Mouse (Mus musculus) cerebellum, adult 11 months (tissue): Measurements from ENCODE around the gene Dffa.

Source experiments
- DNase-seq: peaks from one replicate; pipeline ENCODE4 v3.0.0; 2022

The Dffa gene

DNA sequence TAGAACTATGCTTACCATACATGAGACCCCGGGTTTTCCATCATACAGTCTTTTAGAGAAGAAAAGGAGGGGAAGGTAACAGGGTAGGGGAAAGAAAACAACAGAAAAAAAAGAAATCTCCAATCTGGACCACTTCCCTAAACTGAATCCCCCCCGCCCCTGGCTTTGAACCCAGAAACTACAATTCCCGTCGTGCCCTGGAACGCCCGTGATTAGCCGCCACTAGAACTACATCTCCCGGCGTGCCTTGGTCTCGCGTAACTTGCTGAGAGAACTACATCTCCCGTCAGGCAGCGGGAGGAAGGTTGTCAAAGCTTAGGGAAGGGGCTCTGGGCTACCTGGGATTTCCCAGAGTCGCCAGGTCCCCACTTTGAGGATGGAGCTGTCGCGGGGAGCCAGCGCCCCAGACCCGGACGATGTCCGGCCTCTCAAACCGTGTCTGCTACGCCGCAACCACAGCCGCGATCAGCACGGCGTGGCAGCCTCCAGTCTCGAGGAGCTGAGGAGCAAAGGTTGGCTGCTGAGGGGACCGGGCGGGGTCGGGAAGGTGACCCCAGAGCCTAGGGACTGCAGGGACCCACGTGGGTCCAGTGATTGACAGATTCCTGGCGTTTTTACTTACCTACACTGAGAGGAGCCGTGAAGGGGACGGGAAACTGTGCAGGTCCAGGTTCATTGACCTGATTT lies at the start of gene Dffa:
TSS of gene Dffa (plus strand) at position 272 of the 687 bp plus-strand sequence.
- peak; percentile 88 for DNase-seq

DNA sequence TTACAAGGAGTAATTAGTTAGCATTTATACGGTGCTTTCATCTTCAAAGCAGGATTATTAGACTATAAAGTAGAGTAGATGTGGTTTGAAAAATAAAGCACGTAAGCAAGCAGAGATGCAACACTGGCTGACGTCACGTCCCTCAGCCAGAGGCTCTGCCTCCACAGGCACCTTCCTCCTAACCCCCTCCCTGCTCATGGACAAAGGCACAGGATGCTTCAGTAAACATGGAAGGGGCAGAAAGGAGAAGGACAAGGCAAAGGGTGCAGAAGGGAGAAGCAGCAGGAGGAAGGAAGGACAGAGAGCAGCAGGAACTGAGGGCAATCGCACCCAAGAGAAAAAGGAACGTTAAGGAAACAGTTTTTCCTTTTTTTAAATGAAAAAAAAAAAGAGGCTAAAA lies 48.1 kb upstream of the Dffa start:
- no peak for DNase-seq

DNA sequence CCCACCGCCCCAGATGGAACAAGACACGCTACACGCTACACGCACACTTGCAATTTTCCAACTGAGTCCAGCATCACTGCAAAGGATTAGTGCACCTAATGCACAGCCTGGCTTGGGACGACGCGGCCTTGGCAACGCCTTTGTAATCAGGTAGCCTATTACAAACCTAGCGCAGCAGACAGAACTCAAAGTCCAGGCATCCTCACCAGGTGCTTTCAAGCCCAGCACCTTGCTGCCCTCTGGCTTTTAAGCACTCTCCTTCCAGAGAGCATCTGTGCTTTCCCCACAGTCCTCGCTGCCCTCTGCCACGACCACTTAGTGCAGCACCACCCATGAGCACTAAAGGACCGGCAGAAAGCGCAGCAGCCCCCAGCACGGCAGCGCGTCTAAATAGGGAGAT lies 47.0 kb upstream of the Dffa start:
- no peak for DNase-seq

DNA sequence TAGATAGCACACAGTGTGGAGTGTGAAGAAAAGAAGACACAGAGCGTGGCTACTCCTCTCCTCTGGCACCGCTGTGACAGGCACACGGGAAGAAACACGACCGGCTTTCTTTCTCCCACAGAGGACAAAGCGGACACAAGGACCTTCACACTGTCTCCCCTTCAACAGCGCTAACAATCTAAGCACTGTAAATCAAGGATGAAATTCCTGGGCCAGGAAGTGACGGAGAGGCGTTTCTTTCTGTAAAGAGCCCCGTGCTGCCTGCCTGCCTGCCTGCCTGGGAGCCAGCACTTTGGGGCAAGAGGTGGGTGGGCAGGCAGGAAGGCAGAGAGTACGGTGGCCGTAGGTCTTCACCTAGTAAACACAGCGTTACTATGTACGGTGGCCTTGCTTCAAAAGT lies 46.5 kb upstream of the Dffa start:
- no peak for DNase-seq

DNA sequence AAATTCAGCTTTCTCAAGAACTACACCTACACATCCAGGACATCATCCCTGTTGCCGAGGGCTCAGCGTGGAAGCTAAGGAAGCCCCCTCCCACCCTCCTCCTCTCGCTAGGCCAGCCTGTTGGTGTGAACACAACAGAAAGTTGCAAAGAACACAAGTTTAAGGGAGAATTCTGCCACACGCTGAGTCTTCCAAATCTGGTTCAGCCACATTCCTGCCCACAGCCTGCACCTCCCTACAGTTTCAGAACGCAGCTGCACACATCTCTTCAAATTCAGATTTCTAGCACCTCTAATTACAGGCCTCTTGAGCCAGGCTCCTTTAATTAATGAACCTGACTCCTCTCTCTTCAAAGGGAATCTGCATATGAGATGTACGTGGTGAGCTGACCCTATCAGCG lies 45.6 kb upstream of the Dffa start:
- DNase-seq: no peak

DNA sequence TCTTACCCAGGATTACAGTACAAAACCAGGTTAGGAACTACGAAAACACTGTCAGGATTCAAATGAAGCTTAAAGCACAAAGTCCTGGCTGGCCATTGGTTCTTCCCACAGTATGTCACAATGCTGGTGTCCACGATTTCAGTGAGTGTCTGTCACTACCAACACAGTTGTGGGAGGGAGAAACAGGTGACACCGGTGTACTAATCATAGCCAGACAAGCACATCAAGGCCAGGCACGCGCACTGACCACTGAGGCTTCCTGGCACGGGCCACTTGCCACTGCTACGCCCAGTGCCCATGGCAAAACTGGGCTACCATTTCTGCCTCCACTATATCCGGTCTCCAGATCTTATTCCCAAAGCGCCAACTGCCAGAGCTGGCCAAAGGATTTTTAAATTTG lies 44.2 kb upstream of the Dffa start:
- no peak for DNase-seq

DNA sequence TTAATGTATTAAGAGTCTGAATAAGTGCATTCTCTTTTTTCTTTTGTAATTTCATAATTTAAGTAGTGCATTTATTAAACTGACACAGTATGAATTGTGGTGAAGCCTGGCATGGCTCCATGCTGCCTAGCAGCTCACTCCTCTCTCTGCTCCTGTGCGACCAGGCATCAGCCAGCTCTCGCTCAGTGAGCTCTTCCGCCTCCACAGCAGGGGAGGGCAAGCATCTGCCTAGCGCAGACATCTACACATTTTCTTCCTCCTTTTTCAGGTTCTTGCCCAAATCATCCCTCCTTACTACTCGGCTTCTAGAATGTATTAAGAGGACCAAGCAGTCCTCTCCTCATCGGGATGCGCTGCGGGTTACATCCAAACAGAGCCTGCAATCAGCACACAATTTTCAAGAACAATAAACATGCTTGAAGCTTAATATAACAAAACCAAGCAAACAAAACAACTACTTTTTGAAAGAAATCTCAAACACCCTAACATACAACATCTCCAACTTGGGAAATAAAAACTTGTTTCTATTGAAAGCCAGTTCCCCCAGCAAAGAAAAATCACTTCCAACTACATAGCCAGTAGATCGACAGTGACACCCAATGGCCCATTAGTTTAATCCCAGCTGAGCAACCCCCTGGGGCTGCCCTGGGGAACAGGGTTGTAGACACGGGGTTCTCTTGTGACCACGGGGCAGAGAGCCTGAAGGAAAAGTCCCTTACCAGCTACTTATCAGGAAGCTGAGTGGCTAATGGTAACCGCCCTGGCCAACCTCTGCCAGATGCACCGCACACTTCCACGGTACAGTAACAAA lies 43.1 kb upstream of the Dffa start:
- DNase-seq: no peak

DNA sequence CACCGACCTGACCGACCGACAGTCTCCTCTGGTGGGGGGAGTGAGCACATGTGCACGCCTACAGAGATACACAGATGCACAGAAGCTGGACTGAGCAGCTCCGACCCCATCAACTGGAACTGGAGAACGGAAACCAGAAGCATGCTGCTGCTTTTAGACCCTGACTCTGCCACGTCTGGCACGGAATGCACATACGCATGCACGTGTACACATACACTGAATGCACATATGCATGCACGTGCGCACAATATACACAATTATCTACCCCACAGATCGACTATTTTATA lies 42.6 kb upstream of the Dffa start:
- no peak for DNase-seq

DNA sequence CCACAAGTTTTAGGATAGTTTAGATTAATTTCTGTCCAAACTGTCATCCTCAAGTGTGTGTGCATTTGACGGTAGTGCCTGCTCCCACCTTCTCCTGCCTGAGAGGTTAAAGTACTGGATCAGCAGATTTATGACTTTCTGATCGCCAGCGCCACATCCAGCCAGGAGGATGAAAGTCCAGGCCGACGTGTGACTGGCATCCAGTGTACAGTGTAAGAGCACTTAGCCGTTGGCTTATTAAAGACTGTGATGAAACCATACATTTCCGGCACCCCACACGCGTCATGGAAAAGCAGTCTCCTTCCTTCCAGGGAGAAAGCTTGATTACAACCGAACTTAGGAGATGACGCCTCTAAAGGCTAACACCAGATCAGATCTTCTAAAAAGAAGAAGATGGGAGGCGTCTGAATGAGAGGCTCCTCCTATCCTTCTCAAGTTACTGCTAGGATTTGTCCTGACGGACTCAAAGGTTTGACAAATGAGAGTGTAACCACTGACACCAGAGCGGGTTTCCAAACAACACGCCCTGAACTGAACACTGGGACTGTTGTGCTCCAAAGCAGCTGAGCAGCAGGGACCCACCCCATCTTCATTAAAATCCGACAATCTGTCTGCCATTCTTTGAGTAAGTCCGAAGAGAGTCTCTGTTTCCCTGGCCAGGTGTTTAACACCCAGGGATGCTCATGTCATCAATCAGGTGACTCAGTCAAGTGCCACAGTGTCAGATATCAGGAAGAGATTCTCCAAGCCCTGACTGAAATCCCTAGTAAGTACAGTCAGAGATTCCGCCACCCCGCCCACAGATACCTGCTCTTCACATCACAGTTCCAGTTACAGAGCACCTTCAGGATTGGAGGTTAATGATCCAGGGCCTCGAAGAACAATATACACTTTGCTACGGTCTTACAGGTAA lies 41.3 kb upstream of the Dffa start:
- DNase-seq: no peak

DNA sequence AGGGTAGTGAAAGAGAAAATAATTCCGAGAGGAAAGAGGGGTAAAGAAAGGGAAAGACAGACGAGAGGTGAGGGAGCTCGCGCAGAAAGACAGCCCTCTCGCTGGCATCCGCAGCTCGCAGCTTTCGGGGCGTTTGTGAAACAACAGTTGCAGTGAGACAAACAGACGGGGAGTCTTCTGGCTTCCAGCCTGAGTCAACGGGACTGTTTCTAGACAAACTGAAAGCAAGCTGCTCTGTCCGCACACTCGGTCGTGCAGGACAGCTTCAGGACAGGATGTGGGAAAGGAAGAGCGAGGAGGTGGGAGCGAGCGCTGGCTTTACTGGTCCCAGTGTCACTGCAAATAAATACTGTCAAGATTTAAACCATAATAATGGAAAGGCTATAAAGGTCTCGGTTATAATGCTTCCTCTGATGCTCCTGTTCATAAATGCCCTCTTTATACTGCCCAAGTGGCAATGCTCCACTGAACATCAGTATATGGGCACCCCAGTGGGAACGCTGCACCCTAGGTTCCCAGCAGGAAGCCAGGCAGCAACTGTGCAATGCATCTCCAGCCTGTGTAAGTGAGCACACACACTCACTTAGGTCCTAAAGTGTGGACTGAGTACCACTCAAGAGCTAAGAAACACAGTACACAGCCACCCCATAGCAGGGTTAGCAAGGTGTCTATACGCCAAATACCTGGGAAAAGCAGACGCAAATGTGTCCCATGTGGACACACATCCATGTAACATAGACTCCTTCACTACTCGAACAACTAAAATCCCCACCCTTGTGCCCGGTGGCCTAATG lies 39.7 kb upstream of the Dffa start:
- DNase-seq: no peak

DNA sequence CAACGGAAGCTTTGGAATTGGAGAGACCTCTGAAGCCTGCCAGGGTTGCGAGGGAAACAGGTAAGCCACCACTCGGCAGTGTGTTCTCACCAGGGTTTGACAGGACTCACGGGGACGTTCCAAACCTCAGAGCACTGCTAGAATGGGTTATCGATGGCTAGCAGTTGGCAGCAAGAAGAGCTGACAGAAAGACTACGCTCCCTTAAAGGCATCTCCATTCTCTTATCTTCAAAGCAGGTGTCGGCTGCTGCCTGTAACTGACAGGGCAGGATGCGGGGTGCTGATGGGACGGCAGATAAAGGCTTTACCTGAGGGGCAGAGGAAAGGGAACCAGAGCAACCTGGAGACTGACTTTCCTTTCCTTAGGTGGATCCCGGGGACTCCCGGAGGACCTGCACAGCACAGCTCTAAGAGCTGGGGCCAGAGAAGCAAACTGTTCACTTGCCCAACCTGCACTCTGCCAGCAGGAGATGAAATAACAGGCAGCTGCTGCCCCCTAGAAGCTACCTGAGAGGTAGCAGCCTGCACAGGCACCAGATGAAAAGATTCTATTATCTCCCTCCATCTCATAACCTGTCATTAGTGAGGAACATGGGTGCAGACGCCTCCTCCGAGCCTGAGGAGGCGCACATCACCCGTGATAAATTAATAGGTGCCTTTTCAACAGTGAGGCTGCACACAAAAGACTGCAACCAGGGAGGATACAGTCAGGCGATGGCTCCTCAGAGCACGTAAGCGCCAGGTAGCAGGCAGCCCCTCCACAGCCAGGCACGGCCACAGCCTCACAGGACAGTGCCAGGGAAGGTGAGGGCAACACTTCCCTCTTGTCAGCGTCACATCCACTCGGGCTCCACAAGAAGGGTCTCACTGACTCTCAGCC lies 37.0 kb upstream of the Dffa start:
- peak; percentile 25 for DNase-seq

DNA sequence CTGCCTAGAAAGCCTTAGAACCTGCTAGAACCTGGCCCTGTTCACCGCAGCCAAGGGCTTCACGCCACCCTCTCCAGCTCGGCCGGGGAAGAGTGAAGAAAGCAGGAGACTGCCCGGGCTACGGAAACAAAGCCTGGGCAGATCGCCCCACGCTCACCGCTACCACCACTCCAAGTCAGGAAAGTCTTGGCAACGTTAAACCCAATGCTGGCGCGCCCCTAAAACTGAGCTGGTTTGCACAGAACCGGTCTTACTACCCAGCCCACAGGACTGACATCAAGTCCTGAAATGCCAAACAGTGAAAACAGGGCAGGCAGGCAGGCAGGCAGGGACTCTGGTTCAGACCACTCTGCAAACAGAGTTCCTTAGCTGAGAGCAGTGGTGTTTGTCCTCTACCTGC lies 28.9 kb upstream of the Dffa start:
- no peak for DNase-seq

DNA sequence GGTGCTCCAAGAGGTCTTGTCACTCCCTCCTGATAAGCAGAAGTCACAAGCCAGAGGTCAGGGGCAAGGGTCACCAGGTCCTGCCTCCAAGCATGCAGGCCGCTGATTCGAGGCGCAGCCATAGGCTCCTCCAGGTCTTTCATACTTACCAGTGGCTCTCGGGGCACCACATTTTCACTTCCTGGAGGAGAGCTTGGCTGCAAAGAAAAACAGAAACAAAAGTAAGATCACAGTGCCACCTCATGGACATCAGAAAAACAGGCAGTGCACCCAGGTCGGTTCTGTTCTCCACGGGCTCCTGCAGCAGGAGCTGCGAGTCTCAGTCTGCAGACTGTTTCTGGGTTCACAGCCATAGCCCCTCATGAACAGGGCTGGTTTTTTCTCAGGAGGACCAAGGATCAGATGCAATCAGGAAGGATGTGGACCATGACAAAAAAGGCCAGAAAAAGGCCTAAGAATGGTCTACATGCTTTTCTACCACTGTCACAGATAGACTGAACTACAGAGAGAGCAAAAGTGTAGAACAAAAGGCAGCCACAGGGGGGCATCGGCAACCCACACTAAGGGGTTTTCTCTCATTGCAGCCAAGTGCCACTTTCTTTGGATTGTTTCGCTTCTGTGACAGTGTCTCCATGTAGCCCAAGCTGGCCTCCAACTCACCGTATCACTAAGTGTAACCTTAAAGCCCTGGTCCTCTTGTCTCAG lies 27.9 kb upstream of the Dffa start:
- DNase-seq: peak; percentile 42

DNA sequence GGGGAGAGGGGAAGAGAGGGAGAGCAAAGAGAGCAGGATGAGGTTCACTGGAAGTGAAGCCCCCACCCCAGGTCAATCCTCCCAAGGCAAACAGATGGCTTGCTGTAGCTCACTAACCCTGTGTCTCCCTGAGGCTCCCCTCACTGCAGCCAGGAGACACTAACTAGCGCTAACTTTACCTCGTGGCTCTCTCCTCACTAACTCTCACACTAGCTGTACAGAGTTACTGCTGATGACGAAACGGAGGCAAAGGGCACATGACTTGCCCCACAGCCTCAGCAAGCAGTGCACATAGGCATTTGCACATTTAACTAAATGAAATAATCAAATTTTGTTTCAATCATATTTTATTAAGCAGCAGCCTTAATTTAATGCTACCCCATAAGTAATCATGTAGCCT lies 25.7 kb upstream of the Dffa start:
- DNase-seq: no peak

DNA sequence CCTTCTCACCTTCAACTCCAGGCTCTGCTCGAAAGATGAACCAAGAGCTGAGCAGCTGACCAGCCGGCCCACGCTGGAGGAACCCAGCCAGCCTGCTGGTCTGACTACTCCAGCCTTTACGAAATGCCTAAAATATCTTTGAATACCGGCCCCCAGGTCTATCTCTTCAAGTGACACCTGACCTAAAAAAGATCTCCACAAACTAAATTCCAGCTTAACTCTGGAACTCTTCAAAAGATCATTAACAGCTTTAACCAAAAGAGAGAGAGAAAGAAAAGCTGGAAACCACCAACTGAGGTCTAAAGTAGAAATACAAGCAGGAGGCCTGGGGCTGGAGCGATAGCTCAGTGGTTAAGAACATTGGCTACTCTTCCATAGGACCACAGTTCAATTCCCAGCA lies 24.3 kb upstream of the Dffa start:
- no peak for DNase-seq

DNA sequence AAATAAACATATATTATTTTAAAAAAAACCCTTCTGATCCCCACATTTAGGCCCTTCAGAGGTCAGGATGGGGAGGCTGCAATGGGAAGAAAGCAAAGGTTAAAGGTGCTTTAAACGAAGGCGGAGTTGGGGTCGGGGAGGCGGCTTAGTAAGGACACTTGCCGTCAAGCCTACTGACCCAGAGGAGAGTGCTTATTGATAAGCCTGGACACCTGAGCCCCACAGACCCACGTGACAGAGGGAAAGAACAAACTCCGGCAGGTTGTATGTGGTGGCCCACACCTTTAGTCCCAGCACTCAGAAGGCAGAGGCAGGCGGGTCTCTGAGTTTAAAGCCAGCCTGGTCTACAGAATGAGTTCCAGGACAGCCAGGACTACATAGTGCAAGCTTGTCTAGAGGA lies 23.8 kb upstream of the Dffa start:
- DNase-seq: no peak

DNA sequence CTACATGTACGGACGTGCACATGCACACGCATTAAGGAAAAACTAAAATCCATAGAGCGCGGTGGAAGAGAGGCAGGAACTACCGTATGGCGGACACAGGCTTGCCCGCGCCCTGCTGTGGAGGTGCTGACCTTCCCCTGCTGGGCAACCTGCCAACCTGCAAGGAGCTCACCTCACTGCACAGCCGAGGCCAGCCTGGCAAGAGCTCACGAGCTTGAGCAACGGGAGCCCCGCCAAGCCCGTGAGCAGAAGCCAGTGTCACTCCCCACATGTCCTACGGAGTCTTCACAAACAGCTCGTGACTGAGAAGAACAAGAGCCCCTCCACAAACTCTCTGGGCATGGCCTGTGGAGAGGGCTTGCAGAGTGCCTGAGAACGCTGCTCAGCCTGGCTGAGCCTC lies 22.4 kb upstream of the Dffa start:
- DNase-seq: peak; percentile 86

DNA sequence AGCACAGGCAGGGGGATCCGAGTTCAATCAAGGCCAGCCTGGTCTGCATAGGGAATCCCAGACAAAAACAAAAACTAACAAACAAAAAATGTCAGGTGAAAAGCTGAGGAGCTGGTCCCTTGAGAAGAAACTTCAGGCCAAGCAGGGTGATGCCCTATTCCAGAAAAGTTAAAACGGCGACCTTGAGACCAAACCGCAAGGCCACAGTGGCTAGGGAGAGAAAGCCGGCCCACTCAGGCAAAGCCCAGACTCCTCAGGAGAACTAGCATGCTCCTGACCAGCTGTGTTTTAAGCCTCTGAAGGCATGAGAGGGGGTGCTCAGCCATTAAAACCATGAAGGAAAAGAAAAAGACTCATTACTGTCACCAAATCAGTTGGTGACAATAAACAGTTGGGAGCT lies 18.6 kb upstream of the Dffa start:
- no peak for DNase-seq

DNA sequence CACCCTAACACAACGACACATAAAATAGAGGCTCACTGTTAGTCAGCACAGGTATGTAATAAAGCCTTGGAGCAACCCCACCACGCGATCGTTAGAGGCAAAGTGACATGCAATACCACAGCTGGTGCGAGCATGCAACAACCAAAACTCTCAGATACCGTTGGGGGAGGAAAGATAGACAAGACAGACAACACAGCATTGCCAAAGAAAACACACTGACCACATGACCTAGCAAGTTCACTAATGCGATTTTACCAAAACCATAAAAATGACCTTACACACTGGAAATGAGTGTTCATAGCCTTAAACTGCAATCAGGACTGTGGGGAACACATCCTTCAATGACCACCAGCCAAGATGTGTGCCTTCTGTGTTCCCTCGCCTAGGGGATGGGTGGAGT lies 12.6 kb upstream of the Dffa start:
- DNase-seq: no peak

DNA sequence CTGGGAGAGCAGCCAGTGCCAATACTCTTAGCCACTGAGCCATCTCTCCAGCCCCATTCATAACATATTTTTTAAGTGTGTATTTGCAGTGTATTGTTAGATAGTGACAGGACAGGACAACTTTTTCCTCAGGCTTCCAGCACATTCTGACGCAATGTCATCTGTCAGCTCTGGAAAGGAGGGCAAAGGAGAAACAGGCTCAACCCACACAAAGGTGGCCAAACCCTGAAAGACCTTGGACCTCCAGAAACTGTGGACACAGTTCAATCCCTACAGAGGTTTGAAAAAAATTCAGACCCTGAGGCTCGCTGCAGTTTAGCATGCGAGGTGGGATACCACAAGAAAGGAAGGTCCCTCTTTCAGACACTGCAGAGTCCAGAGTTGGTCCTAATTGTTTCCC lies 6.0 kb upstream of the Dffa start:
- DNase-seq: no peak

DNA sequence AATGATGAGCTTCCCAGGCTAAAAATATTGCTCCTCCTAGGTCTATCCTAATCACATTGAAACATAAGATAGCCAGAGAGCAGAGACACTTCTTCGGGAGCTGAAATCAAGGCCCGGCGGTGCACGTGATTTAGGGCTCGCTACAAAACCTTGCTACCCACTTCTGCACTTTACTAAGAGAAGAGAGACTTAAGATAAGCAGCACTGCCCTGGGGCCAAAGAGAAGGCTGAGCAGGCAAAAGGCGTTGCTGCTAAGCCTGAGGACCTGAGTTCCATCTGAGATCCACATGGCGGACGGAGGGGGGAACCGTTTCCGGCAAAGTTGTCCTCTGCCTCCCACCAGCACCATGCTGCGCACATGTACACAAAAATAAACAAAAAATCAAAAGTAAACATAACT lies 5.4 kb upstream of the Dffa start:
- no peak for DNase-seq
